Mouse (Mus musculus): Measurements from ENCODE around the gene Vps52. TPM values are rescaled to one million over a fixed set of nuclear protein-coding genes. Genes with fewer than 3 reads are reported as not detected.
A peak's percentile ranks its signal among the peaks of the same experiment; 100 is the strongest.
"Not testable (repeated sequence)": the region's sequence is repeated elsewhere in the genome, so short reads cannot be mapped to it uniquely, and the experiment has no call there.

Gene Vps52
- polyA plus RNA-seq, 1 experiment from 2014 or later, result 53.5 TPM

DNA sequence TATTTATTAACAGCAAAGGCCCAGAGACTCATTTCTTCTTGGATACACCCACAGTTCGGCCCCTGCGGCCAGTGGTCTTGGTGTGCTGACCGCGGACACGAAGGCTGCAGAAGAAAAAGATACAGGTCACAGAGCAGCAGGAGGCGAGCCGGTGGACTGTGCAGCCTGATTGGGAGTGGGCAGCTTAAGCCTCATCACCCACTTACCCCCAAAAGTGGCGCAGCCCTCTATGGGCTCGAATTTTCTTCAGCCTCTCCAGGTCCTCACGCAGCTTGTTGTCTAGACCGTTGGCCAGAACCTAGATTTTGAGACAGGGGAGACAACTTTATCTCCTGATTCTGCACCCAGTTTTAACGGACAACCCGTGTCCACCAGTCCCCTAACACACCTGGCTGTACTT lies 3.6 kb upstream of the Vps52 start:
- Histone ChIP-seq H3K4me1 (peaks cover 60% of the 10 kb centered on the region), H3K4me2 (peak overlapping the region; percentile 81), H3K4me3 (replicated peaks) (peak overlapping the region; percentile 49), H3K9ac (peak overlapping the region; percentile 51), H3K27ac (peak overlapping the region; percentile 94), H3K36me3 (peaks cover 60% of the 10 kb centered on the region)
- not testable (repeated sequence) for H3K9me3 ChIP-seq (replicated peaks); H3K27me3 ChIP-seq; ATAC-seq (replicated peaks; ENCODE audit: low FRiP score)
- WGBS, result 75% methylated on average over 13 of the region's 13 CpGs

DNA sequence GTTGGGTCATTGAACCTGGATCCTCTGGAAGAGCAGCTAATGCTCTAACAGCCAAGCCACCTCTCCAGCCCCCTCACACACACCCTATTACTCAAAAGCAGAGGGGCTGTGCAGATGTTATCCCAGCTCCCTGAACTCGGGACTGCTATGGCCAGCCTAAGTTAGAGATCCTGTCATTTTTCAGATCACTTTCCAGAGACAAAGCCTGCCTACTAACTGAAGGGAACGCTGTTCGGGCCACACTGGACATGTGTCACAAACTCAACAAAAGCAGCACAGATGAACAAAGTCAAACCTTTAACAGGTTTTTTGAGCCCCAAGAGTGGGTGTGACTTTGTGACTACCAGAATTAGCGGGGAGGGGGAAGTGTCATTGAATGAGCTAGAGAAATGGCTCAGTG lies 2.7 kb upstream of the Vps52 start:
- Histone ChIP-seq H3K27ac (peak overlapping the region; percentile 94), H3K27me3 (no peaks in the 10 kb centered on the region), H3K9ac (peak overlapping the region; percentile 89; the same call in 1 of the 2 replicates), H3K36me3 (peaks cover 54% of the 10 kb centered on the region), H3K4me2 (peak overlapping the region; percentile 86), H3K4me3 (replicated peaks) (peak overlapping the region; percentile 75), H3K9me3 (replicated peaks) (no peaks in the 10 kb centered on the region), H3K4me1 (peaks cover 61% of the 10 kb centered on the region)
- WGBS, result 82% methylated on average over 4 of the region's 4 CpGs
- no peak for ATAC-seq (replicated peaks; ENCODE audit: low FRiP score)

DNA sequence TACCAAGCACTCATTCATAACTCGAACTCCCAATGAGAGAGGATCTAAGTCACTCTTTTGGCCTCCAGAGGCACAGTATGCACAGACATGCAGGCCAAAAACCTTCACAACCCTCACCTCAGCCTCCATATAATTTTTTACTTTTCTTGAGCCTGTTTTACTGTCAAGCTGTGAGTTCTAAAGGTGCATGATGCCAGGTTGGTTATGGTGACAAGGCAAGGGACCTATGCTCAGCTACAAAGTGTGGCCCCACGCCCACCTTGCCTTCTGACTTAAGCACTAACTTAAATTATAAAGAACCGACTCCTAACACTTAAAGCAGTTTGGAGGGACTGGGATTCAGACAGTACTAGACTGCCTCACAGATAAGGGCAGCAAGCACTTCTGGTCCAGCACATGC lies 2.3 kb upstream of the Vps52 start:
- peaks cover 61% of the 10 kb centered on the region for H3K4me1 ChIP-seq
- no peaks in the 10 kb centered on the region for H3K9me3 ChIP-seq (replicated peaks)
- ATAC-seq (replicated peaks; ENCODE audit: low FRiP score), result no peak
- peak overlapping the region; percentile 89; the same call in 1 of the 2 replicates for H3K9ac ChIP-seq
- H3K27me3 ChIP-seq, result no peaks in the 10 kb centered on the region
- H3K36me3 ChIP-seq, result peaks cover 54% of the 10 kb centered on the region
- peak overlapping the region; percentile 75 for H3K4me3 ChIP-seq (replicated peaks)
- 84% methylated on average over 3 of the region's 3 CpGs for WGBS
- peak overlapping the region; percentile 86 for H3K4me2 ChIP-seq
- peak overlapping the region; percentile 94 for H3K27ac ChIP-seq

GRCm38 (mm10) chr17:33953961-33954565 lies 1.5 kb upstream of the Vps52 start:
- H3K4me2 ChIP-seq, result peak overlapping the region; percentile 86
- WGBS, result 42% methylated on average over 5 of the region's 5 CpGs
- no peaks in the 10 kb centered on the region for H3K9me3 ChIP-seq (replicated peaks)
- no peak for ATAC-seq (replicated peaks; ENCODE audit: low FRiP score)
- peak overlapping the region; percentile 75 for H3K4me3 ChIP-seq (replicated peaks)
- no peaks in the 10 kb centered on the region for H3K27me3 ChIP-seq
- H3K9ac ChIP-seq, result peak overlapping the region; percentile 89
- H3K4me1 ChIP-seq, result peaks cover 61% of the 10 kb centered on the region
- H3K27ac ChIP-seq, result peak overlapping the region; percentile 94
- peaks cover 54% of the 10 kb centered on the region for H3K36me3 ChIP-seq

DNA sequence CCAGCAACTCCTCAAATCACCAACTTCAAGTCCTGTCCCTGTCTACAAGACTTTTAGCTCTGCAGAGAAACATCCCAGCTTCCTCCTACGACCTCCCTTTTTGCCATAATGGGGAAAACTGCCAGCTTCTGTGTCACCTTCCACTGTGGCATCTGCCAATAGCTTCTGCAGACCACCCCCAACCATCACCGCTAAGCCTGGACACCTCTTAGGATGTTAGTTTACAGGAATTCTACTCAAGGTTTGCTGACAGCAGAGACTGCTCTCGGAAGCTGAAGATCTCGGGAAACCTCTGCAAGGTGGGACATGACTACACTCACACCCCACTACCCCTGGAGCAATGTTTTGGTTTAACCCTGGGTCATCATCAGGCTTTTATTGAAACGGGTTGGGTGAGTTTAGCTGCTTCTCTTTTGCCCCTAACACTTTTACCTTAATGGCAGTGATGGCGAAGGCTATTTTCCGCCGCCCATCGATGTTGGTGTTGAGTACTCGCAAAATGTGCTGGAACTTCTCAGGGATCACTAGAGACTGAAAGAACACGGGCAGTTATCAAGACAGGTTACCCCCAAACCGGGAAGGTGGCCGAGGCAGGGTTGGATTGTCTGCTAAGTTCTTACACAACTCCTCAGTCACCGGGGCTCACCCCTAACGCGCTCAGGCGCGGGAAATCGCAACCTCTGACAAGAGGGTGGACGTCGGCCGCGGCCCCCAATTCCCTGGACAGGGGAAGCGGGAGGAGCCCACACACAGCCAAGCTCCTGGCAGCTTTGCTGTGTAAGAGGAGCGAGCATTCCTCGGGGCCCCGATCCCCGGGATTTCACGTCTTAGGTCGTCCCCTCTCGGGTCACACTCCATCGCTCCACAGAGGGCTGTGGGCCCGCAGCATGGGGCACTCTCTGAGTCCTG lies 712 bp upstream of the Vps52 start:
- Histone ChIP-seq H3K36me3 (peaks cover 54% of the 10 kb centered on the region), H3K4me3 (replicated peaks) (peak overlapping the region; percentile 75), H3K9ac (peak overlapping the region; percentile 89), H3K4me1 (peaks cover 56% of the 10 kb centered on the region), H3K9me3 (replicated peaks) (no peaks in the 10 kb centered on the region), H3K27ac (peak overlapping the region; percentile 94), H3K4me2 (peak overlapping the region; percentile 86), H3K27me3 (no peaks in the 10 kb centered on the region)
- WGBS, result under 1% methylated on average over 33 of the region's 33 CpGs
- no peak; the same call in 1 of the 2 replicates for ATAC-seq (replicated peaks; ENCODE audit: low FRiP score)

GRCm38 (mm10) chr17:33956336-33956735 lies 724 bp downstream of the Vps52 start:
- peak overlapping the region; percentile 75 for H3K4me3 ChIP-seq (replicated peaks)
- peak overlapping the region; percentile 84 for H3K9ac ChIP-seq
- peaks cover 42% of the 10 kb centered on the region for H3K4me1 ChIP-seq
- 6% methylated on average over 10 of the region's 10 CpGs for WGBS
- ATAC-seq (replicated peaks; ENCODE audit: low FRiP score), result no peak
- H3K27me3 ChIP-seq, result no peaks in the 10 kb centered on the region
- peak overlapping the region; percentile 75 for H3K4me2 ChIP-seq
- peak overlapping the region; percentile 88 for H3K27ac ChIP-seq
- H3K36me3 ChIP-seq, result peaks cover 63% of the 10 kb centered on the region
- H3K9me3 ChIP-seq (replicated peaks), result no peaks in the 10 kb centered on the region

- no peak for ATAC-seq (replicated peaks; ENCODE audit: low FRiP score)
- 91% methylated on average over 6 of the region's 6 CpGs for whole genome bisulfite sequencing
- Histone ChIP-seq H3K9ac (no peak overlapping the region), H3K4me2 (no peak overlapping the region), H3K36me3 (peaks cover 64% of the 10 kb centered on the region), H3K4me1 (peaks cover 30% of the 10 kb centered on the region), H3K27ac (no peak overlapping the region), H3K9me3 (replicated peaks) (no peaks in the 10 kb centered on the region), H3K4me3 (replicated peaks) (no peak overlapping the region), H3K27me3 (no peaks in the 10 kb centered on the region)
Measured at GRCm38 (mm10) chr17:33957493-33957892, 1.9 kb downstream of the Vps52 start.

- no peaks in the 10 kb centered on the region for H3K27me3 ChIP-seq
- H3K36me3 ChIP-seq, result peaks cover 64% of the 10 kb centered on the region
- WGBS, result 96% methylated on average over 11 of the region's 11 CpGs
- H3K4me2 ChIP-seq, result no peak overlapping the region
- H3K9ac ChIP-seq, result no peak overlapping the region
- no peak for ATAC-seq (replicated peaks; ENCODE audit: low FRiP score)
- no peak overlapping the region for H3K4me3 ChIP-seq (replicated peaks)
- H3K4me1 ChIP-seq, result peaks cover 21% of the 10 kb centered on the region
- no peak overlapping the region for H3K27ac ChIP-seq
- no peaks in the 10 kb centered on the region for H3K9me3 ChIP-seq (replicated peaks)
Measured at GRCm38 (mm10) chr17:33958451-33958850, 2.8 kb downstream of the Vps52 start.

- Histone ChIP-seq H3K9me3 (replicated peaks) (no peaks in the 10 kb centered on the region), H3K9ac (no peak overlapping the region), H3K27me3 (no peaks in the 10 kb centered on the region), H3K4me2 (no peak overlapping the region), H3K4me1 (peaks cover 14% of the 10 kb centered on the region), H3K36me3 (peaks cover 64% of the 10 kb centered on the region), H3K4me3 (replicated peaks) (no peak overlapping the region), H3K27ac (no peak overlapping the region)
- 93% methylated on average over 13 of the region's 13 CpGs for WGBS
- no peak for ATAC-seq (replicated peaks; ENCODE audit: low FRiP score)
Measured at GRCm38 (mm10) chr17:33959135-33959534, 3.5 kb downstream of the Vps52 start.

DNA sequence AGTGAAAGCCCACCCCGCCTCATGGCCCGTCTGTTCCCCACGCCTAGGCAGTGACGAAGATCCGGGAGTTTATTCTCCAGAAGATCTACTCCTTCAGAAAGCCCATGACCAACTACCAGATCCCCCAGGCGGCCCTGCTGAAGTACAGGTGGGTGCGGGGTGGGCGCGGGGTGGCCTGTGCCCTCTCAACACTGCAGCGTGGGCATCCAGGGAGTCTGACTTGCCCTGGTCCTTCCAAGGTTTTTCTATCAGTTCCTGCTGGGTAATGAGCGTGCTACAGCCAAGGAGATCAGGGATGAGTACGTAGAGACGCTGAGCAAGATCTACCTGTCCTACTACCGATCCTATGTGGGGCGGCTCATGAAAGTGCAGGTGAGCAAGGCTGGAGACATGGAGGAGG lies 4.3 kb downstream of the Vps52 start:
- H3K27me3 ChIP-seq, result no peaks in the 10 kb centered on the region
- H3K4me1 ChIP-seq, result peaks cover 8% of the 10 kb centered on the region
- H3K4me2 ChIP-seq, result no peak overlapping the region
- WGBS, result 96% methylated on average over 15 of the region's 15 CpGs
- no peak overlapping the region for H3K9ac ChIP-seq
- no peak overlapping the region for H3K4me3 ChIP-seq (replicated peaks)
- peaks cover 67% of the 10 kb centered on the region for H3K36me3 ChIP-seq
- H3K9me3 ChIP-seq (replicated peaks), result no peaks in the 10 kb centered on the region
- no peak overlapping the region for H3K27ac ChIP-seq
- ATAC-seq (replicated peaks; ENCODE audit: low FRiP score), result no peak

DNA sequence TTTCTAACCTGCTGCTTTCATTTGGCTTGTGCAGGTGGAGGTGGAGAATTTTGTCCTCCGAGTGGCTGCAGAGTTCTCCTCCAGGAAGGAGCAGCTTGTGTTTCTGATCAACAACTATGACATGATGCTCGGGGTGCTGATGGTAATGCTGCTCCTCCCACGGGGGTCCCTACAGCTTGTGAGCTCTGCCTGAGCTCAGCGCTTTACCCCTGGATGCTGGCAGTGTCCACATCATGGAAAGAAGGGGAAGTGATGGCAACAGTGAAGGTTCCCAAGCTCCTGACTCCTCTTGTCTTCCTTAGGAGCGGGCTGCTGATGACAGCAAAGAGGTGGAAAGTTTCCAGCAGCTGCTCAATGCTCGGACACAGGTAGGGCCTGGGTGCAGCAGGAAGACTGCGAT lies 7.3 kb downstream of the Vps52 start:
- no peak for ATAC-seq (replicated peaks; ENCODE audit: low FRiP score)
- Histone ChIP-seq H3K9me3 (replicated peaks) (no peaks in the 10 kb centered on the region), H3K4me3 (replicated peaks) (no peak overlapping the region), H3K27me3 (no peaks in the 10 kb centered on the region), H3K4me1 (no peaks in the 10 kb centered on the region), H3K27ac (no peak overlapping the region), H3K9ac (no peak overlapping the region), H3K4me2 (no peak overlapping the region), H3K36me3 (peaks cover 84% of the 10 kb centered on the region)
- WGBS, result 91% methylated on average over 7 of the region's 7 CpGs

DNA sequence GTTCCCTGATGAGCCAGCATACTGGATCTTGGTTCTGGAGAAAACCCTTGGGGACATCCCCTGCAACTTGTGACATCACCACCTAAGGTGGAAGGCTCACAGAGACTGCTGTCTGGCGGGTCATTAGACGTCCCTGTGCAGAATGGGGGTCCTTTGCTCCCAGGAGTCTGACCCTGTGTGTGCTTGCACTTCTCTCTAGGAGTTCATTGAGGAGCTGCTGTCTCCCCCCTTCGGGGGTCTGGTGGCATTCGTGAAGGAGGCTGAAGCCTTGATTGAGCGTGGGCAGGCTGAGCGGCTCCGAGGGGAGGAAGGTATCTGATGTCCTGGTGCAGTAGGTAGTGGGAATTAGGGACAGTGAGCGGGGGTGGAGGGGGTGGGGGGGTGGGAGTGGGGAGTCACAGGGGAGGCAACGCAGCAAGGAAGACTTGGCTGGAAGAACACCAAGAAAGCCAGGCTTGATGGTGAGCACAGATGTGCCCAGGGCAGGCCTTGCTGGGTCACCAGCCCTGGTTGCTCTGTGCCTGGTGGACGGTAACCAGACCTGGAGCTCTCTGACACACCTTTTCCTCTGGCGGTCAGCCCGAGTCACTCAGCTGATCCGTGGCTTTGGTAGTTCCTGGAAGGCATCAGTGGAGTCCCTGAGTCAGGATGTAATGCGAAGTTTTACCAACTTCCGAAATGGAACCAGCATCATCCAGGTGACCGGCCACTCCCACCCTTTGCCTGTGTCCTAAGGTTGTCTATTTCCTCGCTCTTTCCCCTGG lies 9.7 kb downstream of the Vps52 start:
- no peak overlapping the region for H3K9ac ChIP-seq
- 85% methylated on average over 17 of the region's 17 CpGs for WGBS
- H3K9me3 ChIP-seq (replicated peaks), result no peaks in the 10 kb centered on the region
- no peak overlapping the region for H3K27ac ChIP-seq
- H3K4me1 ChIP-seq, result no peaks in the 10 kb centered on the region
- no peak for ATAC-seq (replicated peaks; ENCODE audit: low FRiP score)
- peaks cover 60% of the 10 kb centered on the region for H3K36me3 ChIP-seq
- H3K27me3 ChIP-seq, result no peaks in the 10 kb centered on the region
- H3K4me3 ChIP-seq (replicated peaks), result no peak overlapping the region
- no peak overlapping the region for H3K4me2 ChIP-seq
